Comparison of ENCODE assay signal across 8 mouse cellular contexts in genomic region chr14:61555931-61556288, GRCm38 (mm10). TPM values are rescaled to one million over a fixed set of nuclear protein-coding genes. Genes with fewer than 3 reads are reported as not detected.
DNase-seq lines count a peak whose midpoint lies in the region; ATAC-seq and TF ChIP-seq lines count a peak whose summit lies in the region.

No protein-coding gene starts in this region.

- intact Hi-C loops in left cerebral cortex, postnatal 4 days (cut with DNase I), result no loop called here

- TF ChIP-seq CTCF in lung, embryonic 14.5 days (IDR thresholded peaks at IDR 0.05; ENCODE audit: low read depth), result no peak
- TF ChIP-seq CTCF in hindbrain, postnatal 0 days (IDR thresholded peaks at IDR 0.05; ENCODE audit: low read depth), result no peak

- no peak for ATAC-seq in lung, embryonic 14.5 days (ENCODE audit: insufficient read depth)
- no peak for ATAC-seq in embryonic facial prominence, embryonic 11.5 days (replicated peaks; ENCODE audit: insufficient number of reproducible peaks, low FRiP score, low TSS enrichment, low read depth)
- ATAC-seq in hindbrain, postnatal 0 days, result no peak
- ATAC-seq in neural tube, embryonic 12.5 days (ENCODE audit: low FRiP score, low read depth), result no peak

- 4% methylated on average over 6 of the region's 6 CpGs for WGBS in lung, embryonic 14.5 days
- WGBS in embryonic facial prominence, embryonic 11.5 days, result 5% methylated on average over 6 of the region's 6 CpGs
- 15% methylated on average over 6 of the region's 6 CpGs for WGBS in hindbrain, postnatal 0 days
- 17% methylated on average over 6 of the region's 6 CpGs for WGBS in neural tube, embryonic 12.5 days

- H3K9me3 ChIP-seq in lung, embryonic 14.5 days (ENCODE audit: low read depth, low read length), result no peaks in the 10 kb centered on the region
- H3K9me3 ChIP-seq in embryonic facial prominence, embryonic 11.5 days (replicated peaks; ENCODE audit: control insufficient read depth, low read length), result no peaks in the 10 kb centered on the region
- H3K9me3 ChIP-seq in hindbrain, postnatal 0 days (ENCODE audit: low read length), result no peaks in the 10 kb centered on the region
- no peaks in the 10 kb centered on the region for H3K9me3 ChIP-seq in neural tube, embryonic 12.5 days

- H3K4me1 ChIP-seq in lung, embryonic 14.5 days (ENCODE audit: insufficient read depth), result no peaks in the 10 kb centered on the region
- H3K4me1 ChIP-seq in embryonic facial prominence, embryonic 11.5 days (ENCODE audit: control insufficient read depth, insufficient read depth, low read length), result no peaks in the 10 kb centered on the region
- no peaks in the 10 kb centered on the region for H3K4me1 ChIP-seq in hindbrain, postnatal 0 days (ENCODE audit: insufficient read depth, low read length)
- 0 out of 2 replicates have a peak, but pooled peaks cover 5% of the 10 kb centered on the region for H3K4me1 ChIP-seq in neural tube, embryonic 12.5 days

- peak overlapping the region; percentile 89 for H3K27ac ChIP-seq in lung, embryonic 14.5 days (ENCODE audit: low read depth)
- H3K27ac ChIP-seq in embryonic facial prominence, embryonic 11.5 days (replicated peaks; ENCODE audit: low read depth, low read length), result 0 out of 2 replicates have a peak overlapping the region, but pooled peaks have one; percentile 22
- H3K27ac ChIP-seq in hindbrain, postnatal 0 days, result peak overlapping the region; percentile 94
- no peak overlapping the region for H3K27ac ChIP-seq in neural tube, embryonic 12.5 days

- DNase-seq in lung, embryonic 14.5 days, result no peak
- DNase-seq in lung, postnatal 4 days, result no peak
- no peak for DNase-seq in embryonic facial prominence, embryonic 11.5 days (ENCODE audit: low spot score)
- no peak for DNase-seq in hindbrain, postnatal 0 days (ENCODE audit: low spot score)
- no peak for DNase-seq in right cerebral cortex, postnatal 10 days (ENCODE audit: low spot score in 2 of 2)
- DNase-seq in left cerebral cortex, postnatal 4 days, result no peak
- no peak for DNase-seq in cerebellum, adult 9-10 months

- peak overlapping the region; percentile 71 for H3K9ac ChIP-seq in lung, embryonic 14.5 days
- peak overlapping the region; percentile 71 for H3K9ac ChIP-seq in embryonic facial prominence, embryonic 11.5 days (replicated peaks; ENCODE audit: low read length)
- peak overlapping the region; percentile 76 for H3K9ac ChIP-seq in hindbrain, postnatal 0 days (replicated peaks; ENCODE audit: low read length)
- peak overlapping the region; percentile 71 for H3K9ac ChIP-seq in neural tube, embryonic 12.5 days

- no peaks in the 10 kb centered on the region for H3K36me3 ChIP-seq in lung, embryonic 14.5 days (ENCODE audit: insufficient read depth)
- H3K36me3 ChIP-seq in embryonic facial prominence, embryonic 11.5 days (replicated peaks; ENCODE audit: control insufficient read depth, insufficient read depth, low read depth, low read length), result no peaks in the 10 kb centered on the region
- H3K36me3 ChIP-seq in hindbrain, postnatal 0 days (ENCODE audit: insufficient read depth, low read length), result no peaks in the 10 kb centered on the region
- no peaks in the 10 kb centered on the region for H3K36me3 ChIP-seq in neural tube, embryonic 12.5 days

- peak overlapping the region; percentile 96 for H3K4me2 ChIP-seq in lung, embryonic 14.5 days
- H3K4me2 ChIP-seq in embryonic facial prominence, embryonic 11.5 days (ENCODE audit: low read depth, low read length), result peak overlapping the region; percentile 90
- H3K4me2 ChIP-seq in hindbrain, postnatal 0 days (ENCODE audit: low read depth, low read length), result peak overlapping the region; percentile 89
- peak overlapping the region; percentile 88 for H3K4me2 ChIP-seq in neural tube, embryonic 12.5 days (replicated peaks)

- peak overlapping the region; percentile 63 for H3K4me3 ChIP-seq in lung, embryonic 14.5 days (ENCODE audit: low read depth, low read length)
- H3K4me3 ChIP-seq in embryonic facial prominence, embryonic 11.5 days (ENCODE audit: low read depth, low read length), result peak overlapping the region; percentile 66
- peak overlapping the region; percentile 65 for H3K4me3 ChIP-seq in hindbrain, postnatal 0 days (ENCODE audit: low read length)
- peak overlapping the region; percentile 68 for H3K4me3 ChIP-seq in neural tube, embryonic 12.5 days

- no peaks in the 10 kb centered on the region for H3K27me3 ChIP-seq in lung, embryonic 14.5 days (ENCODE audit: insufficient read depth, low read length)
- no peaks in the 10 kb centered on the region for H3K27me3 ChIP-seq in embryonic facial prominence, embryonic 11.5 days (ENCODE audit: control insufficient read depth, insufficient read depth, low read length)
- H3K27me3 ChIP-seq in hindbrain, postnatal 0 days (ENCODE audit: insufficient read depth, low read length), result no peaks in the 10 kb centered on the region
- H3K27me3 ChIP-seq in neural tube, embryonic 12.5 days (replicated peaks), result no peaks in the 10 kb centered on the region

RNA-seq across cellular contexts. Expression of gene Spryd7, which starts 0.8 kb away (rescaled TPM):
- 21.9 and 22.5 TPM in 2 replicates for polyA plus RNA-seq in lung, embryonic 14.5 days (2014; fragmentation: Nextera tagmentation; extraction: Ambion mirVana)
- 18.1 and 19.0 TPM in 2 replicates for polyA plus RNA-seq in embryonic facial prominence, embryonic 11.5 days (2014; fragmentation: Nextera tagmentation; extraction: Ambion mirVana)
- 21.9 and 27.1 TPM in 2 replicates for total RNA-seq in hindbrain, postnatal 0 days (2014; rRNA removed)
- polyA plus RNA-seq in hindbrain, postnatal 0 days (2015; fragmentation: Nextera tagmentation; extraction: Ambion mirVana), result 58.0 and 61.8 TPM in 2 replicates
- 22.5 and 24.8 TPM in 2 replicates for polyA plus RNA-seq in neural tube, embryonic 12.5 days (2016; fragmentation: Nextera tagmentation; extraction: Ambion mirVana)
- total RNA-seq in left cerebral cortex, postnatal 4 days (2021), result 10 to 100 TPM; 41.4 to 41.7 TPM

RNA-seq across cellular contexts. Expression of gene Trim13, which starts 42.1 kb away (rescaled TPM):
- polyA plus RNA-seq in lung, embryonic 14.5 days (2014; fragmentation: Nextera tagmentation; extraction: Ambion mirVana), result 15.1 and 18.9 TPM in 2 replicates
- 25.7 and 28.2 TPM in 2 replicates for polyA plus RNA-seq in embryonic facial prominence, embryonic 11.5 days (2014; fragmentation: Nextera tagmentation; extraction: Ambion mirVana)
- total RNA-seq in hindbrain, postnatal 0 days (2014; rRNA removed), result 8.5 and 13.1 TPM in 2 replicates
- polyA plus RNA-seq in hindbrain, postnatal 0 days (2015; fragmentation: Nextera tagmentation; extraction: Ambion mirVana), result 28.1 and 28.6 TPM in 2 replicates
- polyA plus RNA-seq in neural tube, embryonic 12.5 days (2016; fragmentation: Nextera tagmentation; extraction: Ambion mirVana), result 40.5 and 46.5 TPM in 2 replicates
- 10 to 100 TPM; 26.2 to 26.4 TPM for total RNA-seq in left cerebral cortex, postnatal 4 days (2021)

RNA-seq across cellular contexts. Expression of gene Kcnrg, which starts 51.3 kb away (rescaled TPM):
- 0.74 and 0.93 TPM in 2 replicates for polyA plus RNA-seq in lung, embryonic 14.5 days (2014; fragmentation: Nextera tagmentation; extraction: Ambion mirVana)
- 0.53 and 0.89 TPM in 2 replicates for polyA plus RNA-seq in embryonic facial prominence, embryonic 11.5 days (2014; fragmentation: Nextera tagmentation; extraction: Ambion mirVana)
- 1.2 and 2.5 TPM in 2 replicates for total RNA-seq in hindbrain, postnatal 0 days (2014; rRNA removed)
- 1.5 TPM in 2 replicates for polyA plus RNA-seq in hindbrain, postnatal 0 days (2015; fragmentation: Nextera tagmentation; extraction: Ambion mirVana)
- polyA plus RNA-seq in neural tube, embryonic 12.5 days (2016; fragmentation: Nextera tagmentation; extraction: Ambion mirVana), result 1.8 and 2.1 TPM in 2 replicates
- total RNA-seq in left cerebral cortex, postnatal 4 days (2021), result 1 to 10 TPM; 3.3 to 3.8 TPM
